ENCODE assay signal across 16 mouse cellular contexts in the genomic region with DNA sequence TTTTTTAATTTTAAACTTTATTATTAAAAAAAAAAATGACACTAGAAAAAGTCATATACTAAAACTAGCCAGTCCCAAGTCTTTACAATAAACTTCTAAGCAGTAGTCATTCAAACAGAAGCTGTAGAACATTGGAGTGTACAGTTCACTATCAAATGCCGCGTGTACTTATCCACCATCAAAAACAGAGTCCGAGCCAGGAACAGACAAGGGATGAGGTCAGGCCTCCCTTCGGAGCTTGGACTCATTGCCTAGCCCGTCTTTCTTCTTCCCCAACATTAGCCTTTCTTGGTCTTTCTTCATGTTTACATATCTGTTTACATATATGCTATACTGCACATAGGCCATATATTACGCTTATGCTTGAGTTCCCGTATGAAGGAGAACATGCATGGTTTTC.
"Had no signal": no experiment of that assay in that cellular context is flagged by ENCODE, and none has a peak within 500 bp of the region (broad histone marks: within the 10 kb centered on the region; RNA-seq: fewer than 3 reads in every experiment).

No protein-coding gene starts in this region.

- ATAC-seq: inflammation-experienced regulatory T-cells, adult 6 months; lung, postnatal 0 days; midbrain, embryonic 13.5 days had no signal

- H3K27me3 ChIP-seq: limb, embryonic 12.5 days; limb, embryonic 15.5 days; midbrain, embryonic 13.5 days had no signal

- H3K27ac ChIP-seq: limb, embryonic 12.5 days; limb, embryonic 15.5 days; macrophage; midbrain, embryonic 13.5 days; stomach, postnatal 0 days had no signal

- H3K9ac ChIP-seq: limb, embryonic 12.5 days; limb, embryonic 15.5 days; lung, embryonic 14.5 days; midbrain, embryonic 13.5 days had no signal

- DNase-seq: kidney, adult 18-20 months; kidney, adult 9 months; kidney, postnatal 14 days; kidney, postnatal 4 days; left cerebral cortex, postnatal 4 days; lung, embryonic 14.5 days; thymus, adult 2 months; thymus, postnatal 14 days; thymus, postnatal 4 days had no signal

- H3K4me1 ChIP-seq: limb, embryonic 15.5 days had no signal

- H3K4me3 ChIP-seq: limb, embryonic 12.5 days; limb, embryonic 15.5 days; midbrain, embryonic 13.5 days had no signal

- H3K4me2 ChIP-seq: limb, embryonic 12.5 days; limb, embryonic 15.5 days; lung, embryonic 14.5 days; midbrain, embryonic 13.5 days had no signal

- H3K9me3 ChIP-seq: limb, embryonic 12.5 days; limb, embryonic 15.5 days; midbrain, embryonic 13.5 days had no signal
